Mouse (Mus musculus) lung, embryonic 16.5 days (tissue): ENCODE measurements at regions not wholly inside any gene's neighbourhood (a gene's known extent, or its start where the extent isn't known, plus 50 kb on each side); places are given as distances from the start of the nearest gene placed in this dataset.

ENCODE experiments used
- ATAC-seq: fragments of 200-750 bp; cut with Nextera tagmentation; 2 replicates; pipeline ENCODE4 v1.8.0; 2017; ENCODE audit warnings: low read depth, mild to moderate bottlenecking, moderate library complexity
- H3K27ac ChIP-seq: fragments of 300-500 bp; sonication (generic); 2 replicates; pipeline ENCODE4 v1.5.1; 2014; ENCODE audit warnings: mild to moderate bottlenecking, control low read depth, low read length
- H3K27me3 ChIP-seq: fragments of 300-500 bp; sonication (generic); 2 replicates; pipeline ENCODE4 v1.6.1; 2014; ENCODE audit warnings: low read depth, low read length, mixed read lengths; ENCODE audit not compliant: control insufficient read depth, insufficient read depth
- H3K36me3 ChIP-seq: fragments of 300-500 bp; sonication (generic); 2 replicates; pipeline ENCODE4 v1.6.1; 2014; ENCODE audit warnings: low read length; ENCODE audit not compliant: control insufficient read depth, insufficient read depth
- H3K4me1 ChIP-seq: fragments of 300-500 bp; sonication (generic); replicated peaks from 2 replicates; pipeline ENCODE4 v1.6.1; 2014; ENCODE audit warnings: low read length, mixed read lengths; ENCODE audit not compliant: control insufficient read depth, insufficient read depth
- H3K4me2 ChIP-seq: fragments of 300-500 bp; sonication (generic); 2 replicates; pipeline ENCODE4 v1.6.1; 2014; ENCODE audit warnings: low read depth, low read length, control low read depth
- H3K4me3 ChIP-seq: fragments of 300-500 bp; sonication (generic); 2 replicates; pipeline ENCODE4 v1.5.1; 2014; ENCODE audit warnings: mild to moderate bottlenecking, low read length, control low read depth
- H3K9ac ChIP-seq: fragments of 300-500 bp; sonication (generic); 2 replicates; pipeline ENCODE4 v1.6.1; 2014; ENCODE audit warnings: low read length, control low read depth
- H3K9me3 ChIP-seq: fragments of 300-500 bp; sonication (generic); 2 replicates; pipeline ENCODE4 v1.6.1; 2016; ENCODE audit warnings: low read length; ENCODE audit not compliant: control insufficient read depth
- WGBS: fragments of 180-500 bp; shearing (Covaris S2); extraction: QIAGEN DNeasy Blood & Tissue Kit; methylation state at CpG from one replicate; pipeline ENCODE4 v1.1.7; 2014; 5-methylcytosine and 5-hydroxymethylcytosine counted together

GRCm38 (mm10) chr6:51184500-51184899, 248.0 kb upstream of the Nfe2l3 start:
- Histone ChIP-seq H3K4me2 (no peak overlapping the region), H3K9ac (no peak overlapping the region), H3K4me3 (no peak overlapping the region), H3K9me3 (no peaks in the 10 kb centered on the region), H3K27ac (no peak overlapping the region), H3K36me3 (no peaks in the 10 kb centered on the region), H3K27me3 (peaks cover 83% of the 10 kb centered on the region), H3K4me1 (no peaks in the 10 kb centered on the region)
- WGBS: 3% methylated on average over 3 of the region's 3 CpGs
- ATAC-seq: no peak

- H3K9ac ChIP-seq: no peak overlapping the region
- no peak for ATAC-seq
- H3K27me3 ChIP-seq: peaks cover 86% of the 10 kb centered on the region
- no peak overlapping the region for H3K27ac ChIP-seq
- no peaks in the 10 kb centered on the region for H3K4me1 ChIP-seq
- no peak overlapping the region for H3K4me3 ChIP-seq
- H3K36me3 ChIP-seq: no peaks in the 10 kb centered on the region
- no peaks in the 10 kb centered on the region for H3K9me3 ChIP-seq
- 29% methylated on average over 6 of the region's 6 CpGs for WGBS
- no peak overlapping the region for H3K4me2 ChIP-seq
Observed at GRCm38 (mm10) chr6:51185201-51185600, 247.3 kb upstream of the Nfe2l3 start.

- ATAC-seq: no peak
- Histone ChIP-seq H3K27ac (no peak overlapping the region), H3K4me1 (no peaks in the 10 kb centered on the region), H3K4me2 (no peak overlapping the region), H3K36me3 (no peaks in the 10 kb centered on the region), H3K27me3 (peaks cover 85% of the 10 kb centered on the region), H3K9me3 (no peaks in the 10 kb centered on the region), H3K4me3 (no peak overlapping the region), H3K9ac (no peak overlapping the region)
- WGBS: 80% methylated on average over 3 of the region's 3 CpGs
Observed at GRCm38 (mm10) chr6:51189173-51189572, 243.3 kb upstream of the Nfe2l3 start.

- Histone ChIP-seq H3K4me2 (no peak overlapping the region), H3K4me1 (no peaks in the 10 kb centered on the region), H3K9me3 (no peaks in the 10 kb centered on the region), H3K27me3 (peaks cover 58% of the 10 kb centered on the region), H3K27ac (no peak overlapping the region), H3K4me3 (no peak overlapping the region), H3K36me3 (no peaks in the 10 kb centered on the region), H3K9ac (no peak overlapping the region)
- WGBS: 27% methylated on average over 8 of the region's 8 CpGs
- no peak for ATAC-seq
Observed at GRCm38 (mm10) chr6:51192826-51193225, 239.6 kb upstream of the Nfe2l3 start.

GRCm38 (mm10) chr6:51193356-51193755, 239.1 kb upstream of the Nfe2l3 start:
- H3K4me3 ChIP-seq: no peak overlapping the region
- H3K36me3 ChIP-seq: no peaks in the 10 kb centered on the region
- no peak overlapping the region for H3K4me2 ChIP-seq
- 17% methylated on average over 12 of the region's 12 CpGs for WGBS
- no peaks in the 10 kb centered on the region for H3K9me3 ChIP-seq
- H3K9ac ChIP-seq: no peak overlapping the region
- no peak overlapping the region for H3K27ac ChIP-seq
- no peaks in the 10 kb centered on the region for H3K4me1 ChIP-seq
- peaks cover 54% of the 10 kb centered on the region for H3K27me3 ChIP-seq
- ATAC-seq: no peak

GRCm38 (mm10) chr6:51196391-51196790, 236.1 kb upstream of the Nfe2l3 start:
- Histone ChIP-seq H3K27me3 (peaks cover 27% of the 10 kb centered on the region), H3K9ac (no peak overlapping the region)

GRCm38 (mm10) chr6:51197000-51197774, 235.3 kb upstream of the Nfe2l3 start:
- no peak overlapping the region for H3K9ac ChIP-seq
- no peaks in the 10 kb centered on the region for H3K4me1 ChIP-seq
- no peak for ATAC-seq
- H3K27me3 ChIP-seq: peaks cover 23% of the 10 kb centered on the region
- WGBS: 62% methylated on average over 16 of the region's 16 CpGs
- no peak overlapping the region for H3K4me2 ChIP-seq
- no peaks in the 10 kb centered on the region for H3K9me3 ChIP-seq
- H3K4me3 ChIP-seq: no peak overlapping the region
- H3K27ac ChIP-seq: no peak overlapping the region
- no peaks in the 10 kb centered on the region for H3K36me3 ChIP-seq

More at GRCm38 (mm10) chr6:51196391-51196790, 236.1 kb upstream of the Nfe2l3 start:
- H3K36me3 ChIP-seq: no peaks in the 10 kb centered on the region
- H3K4me1 ChIP-seq: no peaks in the 10 kb centered on the region
- H3K4me2 ChIP-seq: no peak overlapping the region
- ATAC-seq: no peak
- H3K4me3 ChIP-seq: no peak overlapping the region
- no peaks in the 10 kb centered on the region for H3K9me3 ChIP-seq
- 70% methylated on average over 2 of the region's 2 CpGs for WGBS
- H3K27ac ChIP-seq: no peak overlapping the region

GRCm38 (mm10) chr6:51200207-51200606, 232.3 kb upstream of the Nfe2l3 start:
- Histone ChIP-seq H3K9me3 (no peaks in the 10 kb centered on the region), H3K27ac (no peak overlapping the region), H3K4me3 (no peak overlapping the region), H3K9ac (no peak overlapping the region), H3K36me3 (no peaks in the 10 kb centered on the region), H3K27me3 (peaks cover 7% of the 10 kb centered on the region; the same call in 1 of the 2 replicates), H3K4me2 (no peak overlapping the region), H3K4me1 (no peaks in the 10 kb centered on the region)
- ATAC-seq: no peak
- 54% methylated on average over 5 of the region's 5 CpGs for WGBS

- no peak for ATAC-seq
- peaks cover 4% of the 10 kb centered on the region; the same call in 1 of the 2 replicates for H3K27me3 ChIP-seq
- no peak overlapping the region for H3K4me3 ChIP-seq
- H3K4me2 ChIP-seq: no peak overlapping the region
- H3K9me3 ChIP-seq: no peaks in the 10 kb centered on the region
- no peak overlapping the region for H3K9ac ChIP-seq
- H3K36me3 ChIP-seq: no peaks in the 10 kb centered on the region
- no peak overlapping the region for H3K27ac ChIP-seq
- WGBS: 67% methylated on average over 14 of the region's 14 CpGs
- no peaks in the 10 kb centered on the region for H3K4me1 ChIP-seq
Observed at GRCm38 (mm10) chr6:51200837-51201236, 231.6 kb upstream of the Nfe2l3 start.
